Mouse (Mus musculus): ENCODE results near the gene Stx1b. TPM values are rescaled to one million over a fixed set of nuclear protein-coding genes. Genes with fewer than 3 reads are reported as not detected.
"Not testable (repeated sequence)": the region's sequence is repeated elsewhere in the genome, so short reads cannot be mapped to it uniquely, and the experiment has no call there.

The Stx1b gene
- total RNA-seq, 2 experiments from 2014 or later, result 0.30 to 0.72 TPM

GRCm38 (mm10) chr7:127776878-127777473, 47.4 kb downstream of the Stx1b start:
- peak; percentile 97 for DNase-seq

- DNase-seq, result peak; percentile 88 to 96
These were observed 47.9 kb downstream of the Stx1b start, which contains the start of gene Setd1a for GRCm38 (mm10) chr7:127776426-127776825. Gene Setd1a (plus strand): TSS chr7:127776670.

DNA sequence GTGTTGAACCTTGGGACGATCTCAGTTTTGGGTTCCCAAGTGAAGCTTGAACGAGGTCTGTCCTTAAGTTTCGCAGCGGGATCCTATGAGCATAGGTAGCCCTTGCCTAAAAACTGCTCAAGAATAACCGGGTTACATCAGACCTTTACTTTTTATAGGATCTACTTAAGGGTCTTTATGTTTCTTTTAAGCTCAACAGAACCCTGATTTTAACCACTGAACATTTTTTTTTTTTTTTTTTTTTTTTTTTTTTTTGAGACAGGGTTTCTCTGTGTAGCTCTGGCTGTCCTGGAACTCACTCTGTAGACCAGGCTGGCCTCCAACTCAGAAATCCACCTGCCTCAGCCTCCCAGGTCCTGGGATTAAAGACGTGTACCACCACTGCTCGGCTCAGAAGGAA, 48.5 kb downstream of the Stx1b start:
- not testable (repeated sequence) for DNase-seq

DNA sequence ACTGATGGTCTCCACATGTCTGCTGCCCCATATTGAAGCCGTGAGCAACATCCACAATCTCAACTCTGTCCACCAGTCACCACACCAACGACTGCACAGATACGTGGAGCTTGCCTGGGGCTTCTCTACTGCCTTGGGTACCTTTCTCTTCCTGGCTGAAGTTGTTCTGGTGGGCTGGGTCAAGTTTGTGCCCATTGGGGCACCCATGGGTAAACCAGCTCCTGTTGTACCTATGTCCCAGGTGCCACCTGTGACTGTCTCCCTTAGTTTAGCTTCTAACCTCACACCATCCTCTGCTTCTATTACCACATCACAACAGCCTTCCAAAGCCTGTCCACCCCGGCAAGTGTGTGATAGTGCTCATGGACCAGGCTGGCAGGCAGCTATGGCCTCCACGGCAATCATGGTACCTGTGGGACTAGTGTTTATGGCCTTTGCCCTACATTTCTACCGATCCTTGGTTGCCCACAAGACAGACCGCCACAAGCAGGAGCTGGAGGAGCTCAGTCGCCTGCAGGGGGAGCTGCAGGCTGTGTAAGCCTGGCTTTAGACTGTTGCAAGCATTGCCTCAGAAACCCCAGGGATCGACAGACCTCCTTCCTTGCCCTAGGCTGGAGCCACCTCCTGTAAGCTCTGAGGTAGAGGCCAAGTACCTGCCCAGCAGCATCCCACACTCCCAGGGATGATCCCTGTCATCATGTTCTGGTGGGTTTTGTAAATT, 50.5 kb downstream of the Stx1b start:
- peak; percentile 53 to 57 for DNase-seq

GRCm38 (mm10) chr7:127772557-127772956, 51.8 kb downstream of the Stx1b start:
- no peak for DNase-seq

GRCm38 (mm10) chr7:127772080-127772479, 52.3 kb downstream of the Stx1b start:
- no peak for DNase-seq

DNA sequence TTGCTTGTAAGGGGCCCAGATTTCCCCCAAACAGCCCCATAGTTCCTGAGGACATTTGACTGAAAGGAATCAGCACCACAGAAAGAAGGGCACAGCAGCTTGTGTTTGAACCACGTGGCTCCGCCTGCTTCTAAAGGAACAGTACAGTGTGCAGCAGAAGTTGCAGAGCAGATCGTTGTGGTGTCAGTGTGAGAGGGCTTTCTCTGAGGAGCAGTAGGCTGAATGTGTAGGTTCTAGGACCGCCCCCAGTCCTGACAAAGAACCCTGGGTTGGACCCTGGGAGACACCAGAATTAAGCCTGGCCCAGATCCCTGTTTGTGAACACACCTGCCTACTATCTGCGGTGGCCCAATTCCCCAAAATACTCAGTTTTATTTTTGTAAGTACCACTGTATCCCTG, 53.1 kb downstream of the Stx1b start:
- no peak for DNase-seq

GRCm38 (mm10) chr7:127770039-127770905, 54.1 kb downstream of the Stx1b start:
- DNase-seq, result no peak

DNA sequence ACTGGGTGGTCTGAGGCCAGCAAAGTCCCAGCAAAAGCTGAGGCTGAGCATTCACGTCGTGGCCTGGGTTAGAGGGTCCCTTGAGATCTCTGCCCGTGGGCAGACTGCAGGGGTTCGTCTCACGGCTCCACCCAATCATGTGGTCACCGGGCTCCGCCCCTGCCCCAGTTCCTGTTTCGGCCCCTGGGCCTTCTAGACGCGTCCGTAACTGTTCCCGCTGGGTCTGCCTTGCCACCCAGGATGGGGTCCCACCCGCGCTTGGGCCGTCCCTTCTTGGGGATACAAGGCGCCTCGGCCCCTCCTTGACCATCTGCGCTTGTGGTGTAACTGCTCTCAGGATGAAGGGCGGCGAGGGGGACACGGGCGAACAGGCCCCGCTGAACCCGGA, 54.7 kb downstream of the Stx1b start, which contains the start of gene Orai3:
TSS of gene Orai3 (plus strand) at position 165 of the 388 bp plus-strand sequence.
- peak; percentile 94 to 95 for DNase-seq

DNA sequence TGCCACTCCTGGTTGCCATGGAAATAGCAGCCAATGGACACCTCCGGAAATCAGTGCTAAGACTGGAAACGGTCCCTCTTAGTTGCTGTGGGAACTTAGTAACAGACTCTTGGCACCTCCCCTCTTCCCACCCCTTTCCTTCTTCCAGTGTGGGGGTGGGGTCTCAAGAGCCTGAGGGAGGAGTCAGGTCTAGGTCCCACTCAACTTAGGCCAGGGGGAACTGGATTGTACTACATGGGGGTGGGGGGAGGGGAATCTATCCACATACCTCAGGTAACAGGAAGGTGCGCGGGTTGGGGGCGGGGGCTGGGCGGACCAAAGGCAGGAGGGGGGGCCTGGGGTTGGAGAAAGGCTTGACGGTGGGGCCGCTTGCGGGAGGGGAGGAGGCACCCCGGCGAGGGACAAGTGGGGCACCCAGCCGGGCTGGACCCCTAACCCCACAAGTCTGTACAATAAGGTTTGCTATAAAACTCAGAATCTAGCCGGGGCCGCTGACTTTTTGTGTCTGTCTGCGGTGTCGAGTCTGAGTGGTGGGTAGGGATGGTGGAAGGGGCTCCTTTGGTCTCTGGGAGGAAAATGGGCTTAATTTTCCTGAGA, 55.3 kb downstream of the Stx1b start:
- DNase-seq, result peak; percentile 98 to 99

DNA sequence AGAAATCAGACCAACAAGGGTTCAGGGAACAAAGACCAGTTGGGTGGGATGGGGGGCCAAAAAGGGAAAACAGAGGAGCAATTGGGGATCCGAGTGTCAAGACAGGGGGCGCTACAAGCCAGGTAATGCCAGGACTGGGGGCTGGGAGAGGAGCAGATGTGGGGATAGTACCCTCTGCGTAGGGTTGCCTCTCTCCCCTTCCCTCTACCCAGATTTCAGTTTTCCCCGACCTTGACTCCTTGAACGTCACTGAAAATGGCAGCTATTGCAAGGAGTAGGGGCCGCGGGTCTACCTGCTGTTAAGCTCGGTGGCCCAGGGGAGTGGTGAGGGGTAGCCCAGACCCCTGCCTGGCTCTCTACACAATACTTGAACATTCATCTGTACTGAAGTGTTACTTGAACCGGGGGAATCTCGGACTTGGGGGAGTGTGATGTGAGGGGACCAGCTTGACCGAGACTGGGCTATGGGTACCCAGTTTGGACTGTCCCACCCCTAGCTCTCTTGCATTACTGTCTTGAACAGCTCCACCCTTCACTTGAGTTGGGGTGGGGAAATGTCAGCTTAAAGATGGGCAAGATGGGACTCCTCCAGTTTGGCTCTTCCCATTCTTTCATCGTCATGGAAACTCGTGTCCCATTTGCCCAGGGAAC, 55.9 kb downstream of the Stx1b start:
- no peak for DNase-seq

DNA sequence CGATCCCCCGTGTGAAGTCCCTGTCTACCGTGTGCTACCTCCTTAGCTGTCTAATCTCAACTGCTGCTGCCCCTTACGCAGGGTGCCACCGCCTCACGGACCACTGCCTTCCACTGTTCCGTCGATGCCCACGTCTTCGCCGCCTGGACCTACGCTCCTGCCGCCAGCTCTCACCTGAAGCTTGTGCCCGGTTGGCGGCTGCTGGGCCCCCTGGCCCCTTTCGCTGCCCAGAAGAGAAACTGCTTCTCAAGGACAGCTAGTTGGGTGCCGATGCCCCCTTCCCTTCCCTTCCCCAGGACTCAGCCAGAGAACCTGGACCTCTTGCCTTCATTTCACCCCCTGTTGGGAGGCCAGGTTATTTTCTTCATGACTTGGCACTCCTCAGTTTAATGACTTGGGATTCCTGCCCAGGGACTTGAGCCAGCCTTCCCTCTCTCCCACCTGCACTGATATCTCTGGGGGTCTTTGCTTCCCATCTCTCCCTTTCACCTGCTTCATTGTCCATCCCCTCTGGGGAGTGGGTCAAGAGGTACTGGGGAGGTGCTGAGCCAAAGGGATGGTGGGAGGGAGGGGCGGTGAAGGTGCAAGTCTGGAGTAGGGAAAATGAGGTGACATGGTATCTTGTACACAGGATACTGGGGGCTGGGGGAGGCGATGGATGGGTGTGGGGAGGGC, 56.5 kb downstream of the Stx1b start:
- DNase-seq, result no peak

DNA sequence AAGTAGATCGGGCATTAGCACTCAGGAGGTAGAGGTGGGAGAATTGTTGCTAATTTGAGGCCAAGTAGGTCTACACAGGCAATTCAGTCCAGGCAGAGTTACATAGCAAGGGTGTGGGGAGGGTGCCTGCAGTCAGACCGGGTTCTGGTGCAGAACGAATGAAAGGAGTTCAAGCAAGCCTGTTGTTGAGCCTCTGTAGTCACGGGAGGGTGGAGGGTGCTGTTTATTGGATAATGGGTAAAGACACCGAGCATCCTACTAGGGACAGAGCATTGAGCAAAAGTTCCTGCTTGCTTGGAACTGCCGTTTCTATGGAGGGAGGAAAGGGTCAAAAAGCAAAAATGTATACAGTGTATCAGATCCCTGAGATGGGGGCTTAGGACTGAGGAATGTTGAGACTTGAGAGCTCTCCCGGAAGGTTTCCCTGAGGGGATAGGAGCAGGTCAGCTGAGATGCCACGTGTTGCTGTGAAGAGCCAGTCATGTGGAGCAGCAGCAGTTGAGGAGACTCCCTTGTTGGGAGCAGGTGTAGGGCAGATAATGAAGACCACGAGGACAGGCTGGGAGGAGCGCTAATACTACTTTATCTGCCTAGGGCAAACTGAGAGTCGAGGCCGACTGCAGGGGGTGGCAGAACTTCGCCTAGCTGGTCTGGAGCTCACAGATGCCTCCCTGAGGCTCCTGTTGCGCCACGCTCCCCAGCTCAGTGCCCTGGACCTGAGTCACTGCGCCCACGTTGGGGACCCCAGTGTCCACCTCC, 57.3 kb downstream of the Stx1b start:
- no peak for DNase-seq

DNA sequence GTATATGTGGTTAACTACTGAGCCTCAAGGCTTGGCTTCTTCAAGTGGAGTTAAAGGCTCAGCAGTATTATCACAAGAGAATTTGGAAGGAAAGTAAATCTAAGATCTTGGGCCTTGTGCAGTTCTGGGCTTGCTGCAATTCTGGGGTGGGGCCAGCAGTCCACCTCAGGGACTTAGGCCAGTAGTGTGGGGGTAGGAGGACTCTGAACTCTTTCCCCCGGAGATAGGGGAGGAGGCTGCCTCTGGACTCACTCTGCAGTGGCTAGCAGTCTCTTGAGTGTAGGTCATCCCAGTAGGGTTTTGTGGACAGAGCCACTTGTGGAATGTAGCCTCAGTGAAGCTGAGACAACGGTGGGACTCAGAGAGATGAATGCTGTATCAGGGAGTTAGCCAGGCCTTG, 58.6 kb downstream of the Stx1b start:
- DNase-seq, result no peak

- no peak for DNase-seq
These were observed 60.7 kb downstream of the Stx1b start for GRCm38 (mm10) chr7:127763642-127764041.

DNA sequence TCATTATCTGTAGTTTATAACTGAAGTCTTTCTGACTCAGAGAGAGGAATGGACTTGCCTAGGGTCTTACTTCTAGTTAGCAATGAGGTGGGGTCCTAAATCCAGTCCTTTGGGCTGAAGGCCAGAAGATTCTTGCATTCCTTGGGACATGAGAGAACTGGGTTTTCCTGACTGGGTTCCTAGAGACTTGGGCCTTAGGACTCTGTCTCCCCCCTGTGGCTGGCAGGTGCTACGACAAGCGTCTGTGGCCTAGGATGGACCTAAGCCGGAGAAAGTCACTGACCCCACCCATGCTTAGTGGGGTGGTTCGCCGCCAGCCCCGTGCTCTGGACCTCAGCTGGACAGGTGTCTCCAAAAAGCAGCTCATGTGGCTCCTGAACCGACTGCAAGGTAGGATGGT, 63.3 kb downstream of the Stx1b start:
- peak; percentile 78 to 85 for DNase-seq

GRCm38 (mm10) chr7:127760478-127760877, 63.9 kb downstream of the Stx1b start:
- no peak for DNase-seq

GRCm38 (mm10) chr7:127759716-127760115, 64.6 kb downstream of the Stx1b start:
- DNase-seq, result no peak

Data from heart, adult 18-20 months (tissue).